Mouse (Mus musculus) midbrain, embryonic 16.5 days (tissue): ENCODE results near the gene Kxd1. TPM values are rescaled to one million over a fixed set of nuclear protein-coding genes. Genes with fewer than 3 reads are reported as not detected.

ENCODE experiments used
- ATAC-seq: fragments of 200-750 bp; cut with Nextera tagmentation; 2 replicates; pipeline ENCODE4 v1.8.0; 2017; ENCODE audit warnings: moderate TSS enrichment
- H3K27ac ChIP-seq: fragments of 300-500 bp; sonication (generic); 2 replicates; pipeline ENCODE4 v1.5.1; 2014; ENCODE audit warnings: mild to moderate bottlenecking, low read length, mixed read lengths
- H3K27me3 ChIP-seq: fragments of 300-500 bp; sonication (generic); 2 replicates; pipeline ENCODE4 v1.6.1; 2014; ENCODE audit warnings: low read depth, low read length, mixed read lengths; ENCODE audit not compliant: control insufficient read depth, insufficient read depth
- H3K36me3 ChIP-seq: fragments of 300-500 bp; sonication (generic); 2 replicates; pipeline ENCODE4 v1.6.1; 2014; ENCODE audit warnings: mild to moderate bottlenecking, low read length, moderate library complexity, mixed read lengths; ENCODE audit not compliant: control insufficient read depth, insufficient read depth
- H3K4me1 ChIP-seq: fragments of 300-500 bp; sonication (generic); 2 replicates; pipeline ENCODE4 v1.6.1; 2014; ENCODE audit warnings: mild to moderate bottlenecking, low read length, mixed read lengths; ENCODE audit not compliant: control insufficient read depth, insufficient read depth
- H3K4me2 ChIP-seq: fragments of 300-500 bp; sonication (generic); 2 replicates; pipeline ENCODE4 v1.6.1; 2014; ENCODE audit warnings: mild to moderate bottlenecking, low read length, mixed read lengths
- H3K4me3 ChIP-seq: fragments of 300-500 bp; sonication (generic); 2 replicates; pipeline ENCODE4 v1.5.1; 2014; ENCODE audit warnings: low read depth, mild to moderate bottlenecking, low read length, moderate library complexity, mixed read lengths
- H3K9ac ChIP-seq: fragments of 300-500 bp; sonication (generic); 2 replicates; pipeline ENCODE4 v1.6.1; 2014; ENCODE audit warnings: low read depth, low read length, mixed read lengths
- H3K9me3 ChIP-seq: fragments of 300-500 bp; sonication (generic); replicated peaks from 2 replicates; pipeline ENCODE4 v1.6.1; 2014; ENCODE audit warnings: mild to moderate bottlenecking, low read length, mixed read lengths; ENCODE audit not compliant: control insufficient read depth, poor library complexity, severe bottlenecking
- WGBS: fragments of 180-500 bp; shearing (Covaris S2); extraction: QIAGEN DNeasy Blood & Tissue Kit; methylation state at CpG from one replicate; pipeline ENCODE4 v1.1.7; 2014; 5-methylcytosine and 5-hydroxymethylcytosine counted together
- polyA plus RNA-seq: library from polyadenylated mRNA; unstranded; fragments of >200 nt; fragmentation: Nextera tagmentation; extraction: Ambion mirVana; gene quantifications from 2 replicates; pipeline ENCODE4 v1.2.1, GENCODE M21; 2015

Gene Kxd1
- polyA plus RNA-seq, 1 experiment from 2014 or later, result 43.1 TPM

DNA sequence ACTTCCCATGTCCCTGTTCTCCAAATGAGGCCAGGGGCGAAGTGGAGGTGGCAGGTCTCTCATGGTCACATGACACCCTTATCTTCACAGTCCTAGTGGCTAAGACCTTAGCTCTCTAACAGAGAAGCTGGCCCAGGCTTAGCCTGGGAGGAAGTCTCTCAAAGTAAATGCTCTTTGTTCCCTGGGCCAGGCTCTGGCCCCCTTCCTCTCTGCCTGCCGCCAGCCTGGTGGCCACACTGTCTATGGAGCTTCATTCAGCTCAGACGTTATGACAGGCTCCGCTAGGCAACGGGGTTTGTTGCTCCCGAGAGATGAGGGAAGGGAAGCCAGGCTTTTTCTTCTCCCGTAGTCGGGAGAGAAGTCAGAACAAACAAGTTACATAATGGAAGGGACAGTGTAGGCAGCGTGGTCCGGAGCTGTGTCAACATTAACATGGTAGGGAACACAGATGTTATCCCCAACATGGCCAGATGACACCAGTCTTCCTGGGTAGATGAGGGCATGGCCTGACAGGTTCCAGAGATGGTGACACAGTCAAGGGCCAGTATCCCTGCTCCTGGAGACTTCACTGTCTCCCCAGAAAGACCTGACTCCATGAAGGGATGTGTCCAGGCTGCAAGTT is 58.4 kb downstream of the Kxd1 start:
- H3K36me3 ChIP-seq, result no peaks in the 10 kb centered on the region
- no peak overlapping the region for H3K9ac ChIP-seq
- 0 out of 2 replicates have a peak, but pooled peaks cover 2% of the 10 kb centered on the region for H3K4me1 ChIP-seq
- no peak overlapping the region for H3K4me3 ChIP-seq
- no peak overlapping the region for H3K4me2 ChIP-seq
- no peak overlapping the region for H3K27ac ChIP-seq
- ATAC-seq, result no peak
- WGBS, result 50% methylated on average over 10 of the region's 10 CpGs
- no peaks in the 10 kb centered on the region for H3K9me3 ChIP-seq
- H3K27me3 ChIP-seq, result no peaks in the 10 kb centered on the region

DNA sequence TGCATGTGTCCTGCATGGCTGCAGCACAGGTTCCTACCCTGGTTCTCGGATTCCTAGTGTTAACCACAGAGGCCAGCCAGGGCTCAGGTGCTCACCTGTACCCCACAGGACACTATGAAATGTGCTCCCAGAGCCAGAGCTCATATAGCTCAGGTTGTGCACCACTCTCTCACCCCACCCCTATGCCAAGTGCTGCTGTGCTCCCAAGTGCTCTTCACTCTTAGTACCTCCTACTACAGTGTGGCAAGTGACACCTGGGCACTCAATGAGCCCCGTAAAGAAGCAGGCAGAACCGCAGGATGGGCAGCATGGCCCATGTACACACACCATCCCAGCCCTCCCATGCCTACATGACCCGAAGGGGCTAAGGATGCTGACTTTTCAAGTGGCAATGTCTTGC is 59.0 kb downstream of the Kxd1 start:
- 94% methylated on average over 4 of the region's 4 CpGs for WGBS
- H3K4me1 ChIP-seq, result no peaks in the 10 kb centered on the region
- no peak overlapping the region for H3K27ac ChIP-seq
- no peaks in the 10 kb centered on the region for H3K27me3 ChIP-seq
- no peak overlapping the region for H3K4me2 ChIP-seq
- no peak overlapping the region for H3K4me3 ChIP-seq
- no peak for ATAC-seq
- no peaks in the 10 kb centered on the region for H3K9me3 ChIP-seq
- no peak overlapping the region for H3K9ac ChIP-seq
- H3K36me3 ChIP-seq, result no peaks in the 10 kb centered on the region

DNA sequence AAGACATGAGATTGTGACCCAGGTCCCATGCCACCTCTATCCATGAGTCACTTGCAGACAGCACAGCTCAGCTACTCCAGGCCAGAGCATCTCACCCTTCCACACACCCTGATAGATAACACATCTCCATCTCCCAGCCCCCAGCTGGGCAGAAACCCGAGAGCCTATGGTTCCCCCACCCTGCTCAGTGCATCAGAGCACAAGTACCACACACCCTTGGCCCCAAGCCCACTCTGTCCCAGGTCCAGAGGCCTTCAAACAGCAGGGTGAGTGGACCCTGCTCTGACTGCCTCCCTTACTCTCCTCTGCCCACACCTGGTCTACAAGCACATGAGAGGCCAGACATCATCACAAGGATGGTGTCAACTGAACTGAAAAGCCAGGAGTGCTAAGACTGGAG is 59.8 kb downstream of the Kxd1 start:
- Histone ChIP-seq H3K27ac (no peak overlapping the region), H3K27me3 (no peaks in the 10 kb centered on the region), H3K9ac (no peak overlapping the region), H3K36me3 (no peaks in the 10 kb centered on the region), H3K9me3 (no peaks in the 10 kb centered on the region), H3K4me3 (no peak overlapping the region), H3K4me1 (no peaks in the 10 kb centered on the region), H3K4me2 (no peak overlapping the region)
- ATAC-seq, result no peak
- 60% methylated on average over 1 of the region's 1 CpGs for WGBS

DNA sequence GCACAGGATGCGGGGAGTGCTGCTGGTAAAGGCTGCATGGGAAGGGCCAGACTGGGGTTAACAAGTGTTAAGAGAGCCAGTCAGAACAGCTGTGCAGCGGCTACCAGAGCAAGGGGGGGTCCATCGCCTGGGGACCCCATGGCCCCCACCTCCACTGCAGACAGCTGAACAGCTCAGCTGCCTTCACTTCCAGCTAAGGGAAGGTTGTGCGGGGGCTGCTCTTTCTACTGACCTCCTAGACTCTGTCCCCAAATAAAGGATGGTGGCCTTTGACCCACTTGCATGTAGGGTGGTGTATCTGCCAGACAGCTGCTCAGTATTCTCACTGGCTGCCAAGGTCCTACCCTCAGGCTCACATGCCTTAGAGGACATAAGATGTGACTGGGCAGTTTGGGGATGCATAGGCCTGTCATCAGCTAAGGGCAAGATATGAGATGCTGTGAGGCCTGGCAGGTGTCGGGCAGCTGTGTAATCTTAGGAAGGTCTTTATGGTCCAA is 60.5 kb downstream of the Kxd1 start:
- H3K9ac ChIP-seq, result no peak overlapping the region
- H3K4me3 ChIP-seq, result no peak overlapping the region
- 87% methylated on average over 5 of the region's 5 CpGs for WGBS
- H3K36me3 ChIP-seq, result no peaks in the 10 kb centered on the region
- H3K27ac ChIP-seq, result no peak overlapping the region
- H3K4me1 ChIP-seq, result no peaks in the 10 kb centered on the region
- H3K27me3 ChIP-seq, result no peaks in the 10 kb centered on the region
- ATAC-seq, result no peak
- H3K4me2 ChIP-seq, result no peak overlapping the region
- no peaks in the 10 kb centered on the region for H3K9me3 ChIP-seq

DNA sequence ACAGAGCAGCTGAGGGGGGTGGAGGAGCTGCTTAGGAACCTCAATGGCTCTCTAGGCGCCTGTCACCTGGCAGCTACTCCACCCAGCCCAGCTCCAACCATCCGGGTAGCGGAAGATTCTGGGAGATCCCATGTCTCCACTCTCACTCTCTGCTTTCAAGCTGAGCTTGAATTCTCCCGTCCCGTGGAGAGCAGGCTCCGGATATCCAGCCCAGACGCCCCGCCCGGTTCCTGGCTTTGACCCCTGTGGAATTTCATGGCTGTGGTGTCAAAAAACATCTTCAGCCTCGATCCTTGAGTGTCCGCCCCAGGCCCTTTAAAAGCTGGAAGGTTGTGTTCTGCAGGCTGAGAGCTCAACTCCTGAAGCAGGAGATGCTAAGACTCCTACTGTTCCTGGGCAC is 61.0 kb downstream of the Kxd1 start:
- 74% methylated on average over 11 of the region's 11 CpGs for WGBS

DNA sequence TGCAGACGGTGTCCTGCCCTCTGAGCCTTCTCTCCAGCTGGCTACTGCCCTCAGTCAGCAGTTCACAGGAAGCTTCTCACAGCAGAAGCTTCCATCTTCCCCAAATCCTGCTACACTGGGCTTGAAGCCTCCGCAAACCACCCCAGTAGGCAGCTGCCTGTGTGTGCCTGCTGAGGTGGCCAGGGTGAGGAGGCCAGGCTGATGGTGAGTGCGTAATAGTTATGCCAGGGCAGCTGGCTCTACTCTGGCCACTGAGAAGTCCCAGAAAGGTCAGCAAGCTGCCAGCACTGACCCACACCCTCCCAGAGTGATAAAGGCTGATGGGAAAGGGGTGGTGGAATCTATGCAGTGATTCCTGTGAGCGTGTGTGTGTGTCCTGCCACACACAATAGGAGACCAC is 61.5 kb downstream of the Kxd1 start:
- Histone ChIP-seq H3K9me3 (no peaks in the 10 kb centered on the region), H3K4me1 (no peaks in the 10 kb centered on the region), H3K4me2 (no peak overlapping the region), H3K27me3 (no peaks in the 10 kb centered on the region), H3K4me3 (no peak overlapping the region), H3K27ac (no peak overlapping the region), H3K9ac (no peak overlapping the region), H3K36me3 (no peaks in the 10 kb centered on the region)
- no peak for ATAC-seq
- 85% methylated on average over 4 of the region's 4 CpGs for WGBS

More for the DNA sequence above, 61.0 kb downstream of the Kxd1 start:
- no peaks in the 10 kb centered on the region for H3K36me3 ChIP-seq
- no peak overlapping the region for H3K4me2 ChIP-seq
- no peak overlapping the region for H3K4me3 ChIP-seq
- no peaks in the 10 kb centered on the region for H3K9me3 ChIP-seq
- no peaks in the 10 kb centered on the region for H3K4me1 ChIP-seq
- H3K27ac ChIP-seq, result no peak overlapping the region
- H3K27me3 ChIP-seq, result no peaks in the 10 kb centered on the region
- no peak for ATAC-seq
- no peak overlapping the region for H3K9ac ChIP-seq

DNA sequence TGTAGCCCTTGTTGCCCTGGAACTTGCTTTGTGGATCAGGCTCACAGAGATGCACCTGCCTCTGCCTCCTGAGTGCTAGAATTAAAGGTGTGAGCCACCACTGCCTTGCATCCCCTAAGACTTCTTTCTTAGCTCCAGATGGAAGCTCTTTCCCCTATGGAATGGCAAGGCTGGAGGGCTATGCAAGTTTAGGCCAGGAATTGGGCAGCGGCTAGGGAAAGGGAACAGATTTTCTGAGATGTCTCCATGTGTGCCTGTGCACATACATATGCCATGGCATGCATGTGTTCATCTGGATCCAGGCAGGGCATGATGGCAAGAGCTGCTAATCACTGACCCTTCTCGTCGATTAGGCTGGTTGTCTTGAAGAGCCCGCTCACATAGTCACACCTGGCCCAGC is 62.1 kb downstream of the Kxd1 start:
- no peaks in the 10 kb centered on the region for H3K27me3 ChIP-seq
- no peak overlapping the region for H3K4me3 ChIP-seq
- H3K9ac ChIP-seq, result no peak overlapping the region
- H3K4me2 ChIP-seq, result no peak overlapping the region
- no peaks in the 10 kb centered on the region for H3K4me1 ChIP-seq
- no peak overlapping the region for H3K27ac ChIP-seq
- ATAC-seq, result no peak
- H3K9me3 ChIP-seq, result no peaks in the 10 kb centered on the region
- H3K36me3 ChIP-seq, result no peaks in the 10 kb centered on the region
- WGBS, result 93% methylated on average over 4 of the region's 4 CpGs

DNA sequence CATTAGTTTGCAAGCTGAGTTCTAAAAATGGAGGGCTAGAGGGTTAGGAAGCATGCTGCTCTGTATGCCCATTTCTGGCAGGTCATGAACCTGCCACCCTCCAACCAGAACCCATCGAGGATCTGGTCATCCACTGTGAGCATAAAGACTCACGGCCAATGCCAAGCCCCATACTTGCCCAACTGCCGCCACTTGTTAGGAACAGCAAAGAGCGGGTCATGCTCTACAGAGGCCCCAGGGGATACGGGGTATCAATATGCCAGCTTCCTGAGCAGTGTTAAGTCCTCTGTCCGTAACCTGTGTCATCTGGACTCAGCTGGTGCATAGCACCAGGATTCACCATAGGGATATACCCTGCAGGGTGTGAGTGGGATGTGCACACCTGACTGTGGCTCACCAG is 63.6 kb downstream of the Kxd1 start:
- Histone ChIP-seq H3K4me2 (no peak overlapping the region), H3K9ac (no peak overlapping the region), H3K27ac (no peak overlapping the region), H3K4me3 (no peak overlapping the region), H3K4me1 (no peaks in the 10 kb centered on the region), H3K27me3 (no peaks in the 10 kb centered on the region), H3K36me3 (no peaks in the 10 kb centered on the region), H3K9me3 (no peaks in the 10 kb centered on the region)
- no peak for ATAC-seq
- 86% methylated on average over 6 of the region's 6 CpGs for WGBS

DNA sequence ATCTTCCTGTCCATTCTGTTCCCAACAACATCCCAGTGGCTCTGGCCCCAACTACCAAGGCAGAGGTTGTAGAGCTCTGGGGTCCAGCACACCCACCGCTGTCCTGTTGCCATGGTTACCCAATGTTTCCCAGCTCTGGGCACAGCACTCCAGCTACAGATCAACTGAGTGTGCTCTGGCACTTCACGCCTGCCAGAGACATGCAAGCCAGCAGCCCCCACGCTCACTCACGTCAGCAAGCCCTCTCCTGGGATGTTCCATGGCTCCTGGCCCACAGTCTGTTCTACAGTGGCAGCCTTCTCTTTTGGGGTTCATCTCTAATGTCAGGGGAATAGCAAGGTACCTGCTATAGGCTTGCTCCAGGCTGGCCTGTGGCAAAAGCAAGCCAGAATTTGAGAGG is 64.5 kb downstream of the Kxd1 start:
- Histone ChIP-seq H3K27me3 (no peaks in the 10 kb centered on the region), H3K27ac (no peak overlapping the region), H3K9ac (no peak overlapping the region), H3K4me2 (no peak overlapping the region), H3K4me1 (no peaks in the 10 kb centered on the region), H3K9me3 (no peaks in the 10 kb centered on the region), H3K4me3 (no peak overlapping the region), H3K36me3 (no peaks in the 10 kb centered on the region)
- WGBS, result 54% methylated on average over 4 of the region's 4 CpGs
- no peak for ATAC-seq
